Mouse (Mus musculus) spleen, postnatal 36 days (tissue): ENCODE results near the gene Fxn.

Source experiments
- DNase-seq, 2 experiments: peaks; one replicate each; pipeline ENCODE4 v3.0.0; 2022; ENCODE audit warnings: low spot score in 2 of 2, mixed read lengths in 1 of 2

Fxn gene

GRCm38 (mm10) chr19:24300994-24301767, 20.8 kb upstream of the Fxn start:
- DNase-seq: peak; percentile 57 to 67

DNA sequence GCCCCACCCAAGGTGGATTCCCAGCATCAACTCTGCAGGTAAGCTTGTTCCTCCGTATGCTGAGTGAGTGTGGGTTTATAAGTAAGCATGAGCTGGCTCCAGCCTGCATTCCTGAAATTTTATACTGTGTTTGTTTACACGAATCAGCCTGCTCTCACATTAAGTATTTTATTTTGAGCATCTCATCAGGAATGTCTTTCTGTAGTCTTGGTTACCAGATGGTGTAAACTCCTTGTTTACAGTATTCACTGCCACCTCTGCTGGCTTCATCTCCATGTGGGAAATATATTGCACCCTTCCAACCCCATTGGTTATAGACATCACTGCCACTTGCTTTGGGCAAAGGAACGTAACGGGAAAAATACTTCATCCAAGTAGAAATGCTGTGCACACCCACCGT, 13.1 kb upstream of the Fxn start:
- no peak for DNase-seq

DNA sequence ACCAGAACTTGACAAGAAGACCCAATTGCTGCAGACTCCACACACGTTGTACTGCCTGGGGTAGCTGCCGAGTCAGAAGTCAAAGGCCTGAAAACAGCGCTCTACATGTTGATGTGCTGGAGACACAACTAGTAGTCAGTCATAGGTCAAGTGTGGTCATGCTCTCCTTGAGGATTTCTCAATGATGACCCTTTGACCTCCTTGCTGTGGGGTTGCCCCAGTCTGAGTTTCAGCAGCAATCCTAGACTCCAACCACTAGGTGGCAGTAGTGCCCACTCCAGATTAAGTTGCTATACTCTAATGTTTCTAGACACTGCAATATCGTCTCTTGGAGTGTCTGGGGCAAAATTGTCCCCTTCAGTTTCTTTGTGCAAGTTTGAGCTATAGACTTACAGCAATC, 3.8 kb upstream of the Fxn start:
- DNase-seq: peak; percentile 38 to 58

DNA sequence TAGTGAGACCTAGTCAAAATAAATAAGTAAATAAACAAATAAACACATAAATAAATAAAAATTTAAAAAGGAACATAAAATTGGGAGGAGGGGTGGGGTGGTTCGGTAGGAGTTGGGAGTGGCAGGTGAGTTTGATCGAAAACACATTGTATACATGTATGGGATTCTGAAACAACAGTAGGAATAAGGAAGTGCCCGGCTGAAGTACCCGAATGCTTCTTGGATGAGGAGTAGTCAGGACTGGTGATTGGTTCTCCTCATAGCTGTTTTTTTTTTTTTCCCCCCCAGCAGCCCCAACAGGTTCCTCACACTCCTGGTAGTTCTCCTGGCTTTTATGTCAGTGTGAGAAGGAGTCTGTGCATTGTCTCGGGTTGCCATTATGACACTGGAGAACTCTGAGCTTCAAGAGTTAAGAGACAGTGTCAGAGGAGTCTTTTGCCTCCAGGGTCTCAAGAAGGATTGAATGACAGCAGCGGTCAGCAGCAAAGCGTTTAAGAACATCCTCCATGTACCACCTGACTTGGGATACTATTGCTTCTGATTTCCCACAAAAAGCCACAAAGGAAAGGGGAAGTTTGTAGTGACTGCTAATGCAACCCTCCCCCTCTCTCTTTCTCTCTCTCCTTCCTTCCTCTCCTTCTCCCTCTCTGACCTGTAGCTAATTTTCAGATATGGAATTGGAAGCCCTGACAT, 1.0 kb upstream of the Fxn start:
- DNase-seq: no peak

- peak; percentile 73 to 79 for DNase-seq
Observed at GRCm38 (mm10) chr19:24279706-24280600, 452 bp downstream of the Fxn start.

- peak in 1 of 2 experiments; percentile 11 for DNase-seq
Observed at GRCm38 (mm10) chr19:24278859-24279258, 1.5 kb downstream of the Fxn start.

DNA sequence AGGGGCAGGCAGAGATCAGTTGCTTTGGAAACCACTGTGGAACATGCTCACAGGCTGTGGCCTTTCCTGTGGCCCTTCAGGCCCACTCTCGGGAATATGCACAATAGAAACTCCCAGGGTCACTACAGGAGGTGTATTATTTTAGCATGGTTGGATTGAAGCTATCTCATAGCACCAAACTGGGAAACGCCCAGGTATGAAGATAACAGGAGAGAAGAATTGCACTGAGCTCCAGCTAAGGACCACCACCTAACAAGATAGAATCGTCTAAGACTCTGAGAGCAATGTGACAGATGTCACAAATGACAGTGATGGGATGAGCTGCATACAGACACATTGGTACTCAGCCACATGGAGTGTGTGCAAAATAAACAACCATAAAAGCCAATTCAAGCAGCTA, 6.1 kb downstream of the Fxn start:
- no peak for DNase-seq

GRCm38 (mm10) chr19:24271746-24272426, 8.5 kb downstream of the Fxn start:
- DNase-seq: peak; percentile 50 to 52

- DNase-seq: no peak
Observed at GRCm38 (mm10) chr19:24271326-24271725, 9.1 kb downstream of the Fxn start.

GRCm38 (mm10) chr19:24268531-24268930, 11.9 kb downstream of the Fxn start:
- DNase-seq: no peak

DNA sequence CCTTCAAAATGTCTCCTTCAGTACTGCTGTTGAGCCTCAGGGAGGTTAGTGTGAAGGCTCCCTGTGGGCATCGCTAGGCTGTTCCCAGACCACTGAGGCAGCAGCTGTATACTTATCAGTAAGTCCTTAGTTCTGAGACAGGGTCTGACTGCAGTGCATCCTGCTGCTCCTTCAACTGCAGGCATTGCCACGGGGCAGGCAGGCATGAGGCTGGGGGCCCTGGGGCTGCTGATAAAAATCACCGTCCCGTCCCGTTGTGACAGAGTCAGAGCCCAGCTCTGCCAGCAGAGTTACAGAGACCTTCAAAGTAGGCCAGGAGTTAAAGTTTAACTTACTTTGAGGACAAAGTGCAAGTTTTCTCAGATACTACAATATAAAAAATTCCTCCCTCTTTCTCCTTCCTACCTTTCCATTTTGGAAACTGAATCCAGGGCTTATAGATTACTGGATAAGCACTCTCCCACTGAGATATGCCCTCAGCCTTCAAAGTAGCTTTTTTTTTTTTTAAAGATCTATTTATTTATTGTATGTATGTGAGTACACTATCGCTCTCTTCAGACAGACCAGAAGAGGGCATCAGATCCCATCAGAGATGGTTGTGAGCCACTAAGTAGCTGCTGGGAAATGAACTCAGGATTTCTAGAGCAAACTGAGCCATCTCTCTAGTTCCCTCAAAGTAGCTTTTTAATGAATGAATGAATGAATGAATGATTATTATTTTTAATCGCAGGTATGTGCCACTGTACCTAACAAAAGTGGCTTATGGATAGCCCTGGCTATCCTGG, 14.2 kb downstream of the Fxn start:
- no peak for DNase-seq

DNA sequence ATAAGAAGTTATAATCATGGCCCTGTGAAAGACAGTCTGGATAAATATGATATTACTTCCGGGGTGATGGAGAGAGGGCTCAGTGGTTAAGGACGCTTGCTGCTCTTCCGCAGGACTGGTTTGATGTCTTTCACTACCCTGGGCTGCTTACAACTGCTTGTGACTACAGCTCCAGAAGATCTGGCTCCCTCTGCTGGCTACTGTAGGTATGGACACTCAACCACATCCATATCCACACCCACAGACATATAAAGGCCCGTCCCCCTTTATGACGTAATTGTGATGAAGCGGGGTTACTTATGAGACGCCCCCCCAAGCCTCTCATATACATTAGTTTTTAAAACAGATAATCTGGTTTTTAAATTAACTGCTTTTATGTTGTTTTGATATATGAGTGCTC, 15.4 kb downstream of the Fxn start:
- peak; percentile 53 to 60 for DNase-seq

- no peak for DNase-seq
Observed at GRCm38 (mm10) chr19:24262736-24263135, 17.7 kb downstream of the Fxn start.

GRCm38 (mm10) chr19:24259390-24260351, 20.7 kb downstream of the Fxn start:
- no peak for DNase-seq

- no peak for DNase-seq
Observed at GRCm38 (mm10) chr19:24258368-24258767, 22.0 kb downstream of the Fxn start.

GRCm38 (mm10) chr19:24257962-24258361, 22.4 kb downstream of the Fxn start:
- no peak for DNase-seq

- DNase-seq: no peak
Observed at GRCm38 (mm10) chr19:24253657-24254260, 26.6 kb downstream of the Fxn start.

DNA sequence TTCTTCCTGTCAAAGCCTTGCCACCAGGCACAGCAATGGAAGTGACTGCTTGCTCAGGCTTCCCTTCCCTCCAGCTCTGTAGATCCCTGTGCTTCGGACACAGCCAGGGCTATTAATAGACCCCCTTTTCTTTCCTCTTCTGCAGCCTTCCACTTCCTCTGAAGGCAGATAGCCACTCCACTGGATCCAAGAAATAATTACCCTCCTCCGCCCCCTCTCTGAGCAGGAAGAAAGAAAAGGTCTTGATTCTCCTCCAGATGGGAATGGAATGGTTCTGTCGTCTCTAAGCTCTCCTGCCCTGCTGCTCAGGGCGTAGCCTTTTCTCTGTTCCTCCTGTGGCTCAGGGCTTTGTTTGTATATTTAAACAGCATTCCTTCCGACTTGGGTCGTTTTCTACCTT, 28.5 kb downstream of the Fxn start:
- no peak for DNase-seq

GRCm38 (mm10) chr19:24243340-24243739, 37.1 kb downstream of the Fxn start:
- DNase-seq: no peak
